Mouse (Mus musculus) neutrophil, adult 65 days (primary cell): Measurements from ENCODE around the gene Plac8. TPM values are rescaled to one million over a fixed set of nuclear protein-coding genes. Genes with fewer than 3 reads are reported as not detected.

Experiments used
- total RNA-seq: library from RNA; stranded (reverse); gene quantifications from 2 replicates; pipeline ENCODE4 v1.2.4, GENCODE M21; 2023

Plac8 gene
- total RNA-seq = 422 and 486 TPM in 2 replicates

GRCm38 (mm10) chr5:100572069-100572468, at the start of gene Plac8:
Gene Plac8 (minus strand): TSS chr5:100572245.

GRCm38 (mm10) chr5:100518049-100519026, 53.7 kb downstream of the Plac8 start, which contains the start of gene Cops4:
Gene Cops4 (plus strand): TSS chr5:100518309.

Other genes starting within 250 kb of the Plac8 start
- gene Sec31a, start 156.0 kb downstream of the Plac8 start, total RNA-seq = 61.4 and 64.9 TPM in 2 replicates
- 35.6 and 40.6 TPM in 2 replicates for gene Lin54, start 71.6 kb downstream of the Plac8 start, total RNA-seq
- gene Cops4, start 53.9 kb downstream of the Plac8 start, total RNA-seq = 37.1 and 44.3 TPM in 2 replicates
- 8.0 and 10.3 TPM in 2 replicates for gene Coq2, start 102.9 kb upstream of the Plac8 start, total RNA-seq
- gene Hpse, start 147.5 kb upstream of the Plac8 start, total RNA-seq = 13.7 and 15.2 TPM in 2 replicates
- 2.4 and 5.4 TPM in 2 replicates for gene Helq, start 226.4 kb upstream of the Plac8 start, total RNA-seq
- 36.0 and 58.5 TPM in 2 replicates for gene Mrps18c, start 226.4 kb upstream of the Plac8 start, total RNA-seq
- gene Abraxas1, start 248.7 kb upstream of the Plac8 start, total RNA-seq = 1.9 and 3.3 TPM in 2 replicates